Mouse (Mus musculus) C2C12 (cell line): Measurements from ENCODE around the gene Akap3.

ENCODE experiments used
- CEBPB ChIP-seq: IDR thresholded peaks from one replicate; pipeline ENCODE4 v1.6.1; 2011; ENCODE audit warnings: low read depth, mild to moderate bottlenecking, control low read depth, moderate library complexity
- CTCF ChIP-seq: IDR thresholded peaks from one replicate; pipeline ENCODE4 v1.5.1; 2011; ENCODE audit not compliant: control insufficient read depth, insufficient read depth, insufficient read length
- MAX ChIP-seq: IDR thresholded peaks from one replicate; pipeline ENCODE4 v1.6.1; 2011; ENCODE audit warnings: mild to moderate bottlenecking, control low read depth
- MYOD1 ChIP-seq: IDR thresholded peaks from one replicate; pipeline ENCODE4 v1.6.1; 2011; ENCODE audit warnings: low read depth; ENCODE audit not compliant: control insufficient read depth, insufficient read length
- MYOG ChIP-seq: IDR thresholded peaks from one replicate; pipeline ENCODE4 v1.6.1; 2011; ENCODE audit not compliant: control insufficient read depth, insufficient read length; ENCODE audit errors: extremely low read depth
- USF1 ChIP-seq: IDR thresholded peaks from one replicate; pipeline ENCODE4 v1.6.1; 2011; ENCODE audit warnings: low read depth, mild to moderate bottlenecking, control low read depth, moderate library complexity

DNA sequence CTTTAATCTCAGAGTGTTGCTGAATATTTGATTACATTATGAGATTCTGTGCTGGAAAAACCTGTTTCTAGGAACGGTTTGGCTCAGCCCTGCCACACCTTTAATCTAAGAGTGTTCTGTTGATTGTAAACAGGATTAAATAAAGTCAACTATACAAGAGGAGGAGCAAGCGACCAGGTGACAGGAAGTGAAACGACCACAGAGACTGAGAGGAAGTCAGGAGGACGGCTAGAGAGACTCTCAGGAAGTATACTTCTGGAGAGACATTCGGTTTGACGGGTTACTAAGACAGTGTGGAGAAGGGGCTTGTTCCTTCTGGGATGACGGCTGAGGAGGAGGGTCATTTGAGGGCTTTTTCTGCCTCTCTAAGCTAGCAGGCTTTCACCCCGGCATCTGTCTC is 16.3 kb upstream of the Akap3 start:
- TF ChIP-seq CTCF (no peak), CEBPB (no peak), USF1 (no peak), MAX (no peak), MYOD1 (no peak), MYOG (no peak)
